Mouse (Mus musculus) kidney, postnatal 0 days (tissue): ENCODE data around the gene Cfap161. TPM values are rescaled to one million over a fixed set of nuclear protein-coding genes. Genes with fewer than 3 reads are reported as not detected.

Experiments used
- ATAC-seq: fragments of 200-750 bp; cut with Nextera tagmentation; replicated peaks from 2 replicates; pipeline ENCODE4 v1.8.0; 2017; ENCODE audit warnings: low read depth, moderate number of reproducible peaks, moderate TSS enrichment, moderate library complexity; ENCODE audit not compliant: low FRiP score
- DNase-seq: peaks from one replicate; pipeline ENCODE4 v3.0.0-alpha.2; 2016; ENCODE audit warnings: low spot score
- H3K27ac ChIP-seq: fragments of 300-500 bp; sonication (generic); 2 replicates; pipeline ENCODE4 v1.5.1; 2014; ENCODE audit warnings: mild to moderate bottlenecking
- H3K27me3 ChIP-seq: fragments of 300-500 bp; sonication (generic); 2 replicates; pipeline ENCODE4 v1.6.1; 2014; ENCODE audit warnings: low read length, mixed read lengths; ENCODE audit not compliant: insufficient read depth
- H3K36me3 ChIP-seq: fragments of 300-500 bp; sonication (generic); 2 replicates; pipeline ENCODE4 v1.6.1; 2014; ENCODE audit warnings: low read length, mixed read lengths; ENCODE audit not compliant: insufficient read depth
- H3K4me1 ChIP-seq: fragments of 300-500 bp; sonication (generic); replicated peaks from 2 replicates; pipeline ENCODE4 v1.6.1; 2014; ENCODE audit warnings: antibody characterized with exemption, low read length, mixed read lengths; ENCODE audit not compliant: insufficient read depth
- H3K4me2 ChIP-seq: fragments of 300-500 bp; sonication (generic); 2 replicates; pipeline ENCODE4 v1.6.1; 2014; ENCODE audit warnings: mild to moderate bottlenecking, low read length, moderate library complexity, mixed read lengths
- H3K4me3 ChIP-seq: fragments of 300-500 bp; sonication (generic); replicated peaks from 2 replicates; pipeline ENCODE4 v1.5.1; 2014; ENCODE audit warnings: low read depth, low read length
- H3K9ac ChIP-seq: fragments of 300-500 bp; sonication (generic); 2 replicates; pipeline ENCODE4 v1.6.1; 2014; ENCODE audit warnings: low read depth, low read length
- H3K9me3 ChIP-seq: fragments of 300-500 bp; sonication (generic); replicated peaks from 2 replicates; pipeline ENCODE4 v1.6.1; 2016; ENCODE audit warnings: low read length, inconsistent platforms, mixed read lengths
- CTCF ChIP-seq: IDR thresholded peaks from 2 replicates; pipeline ENCODE4 v1.5.1; 2016; ENCODE audit warnings: antibody characterized with exemption, low read depth, mild to moderate bottlenecking, moderate library complexity
- WGBS: fragments of 180-500 bp; shearing (Covaris S2); extraction: QIAGEN DNeasy Blood & Tissue Kit; methylation state at CpG from one replicate; pipeline ENCODE4 v1.1.7; 2014; 5-methylcytosine and 5-hydroxymethylcytosine counted together
- polyA plus RNA-seq: library from polyadenylated mRNA; unstranded; fragments of >200 nt; fragmentation: Nextera tagmentation; extraction: Ambion mirVana; gene quantifications from 2 replicates; pipeline ENCODE4 v1.2.1, GENCODE M21; 2015

Cfap161 gene
- polyA plus RNA-seq, 1 experiment from 2014 or later, result 0.34 TPM

DNA sequence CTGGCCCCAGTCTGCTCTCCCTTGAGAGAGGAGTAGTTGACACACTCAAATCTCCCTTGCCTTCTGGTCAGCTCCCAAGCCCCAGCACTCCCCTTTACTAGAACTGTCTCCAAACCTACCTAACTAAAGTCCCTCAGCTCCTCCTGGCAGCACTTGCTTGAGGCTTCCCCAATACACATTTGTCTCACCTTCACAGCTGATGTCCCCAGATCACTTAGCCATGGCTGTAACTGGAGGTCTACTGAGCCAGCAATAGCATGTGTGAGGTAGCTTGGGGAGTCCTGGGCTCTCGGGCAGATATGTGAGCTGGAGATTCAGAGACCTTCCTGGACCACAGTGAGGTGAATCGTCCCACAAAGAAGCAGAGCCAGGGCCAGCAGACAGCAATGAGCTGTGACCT, 16.2 kb downstream of the Cfap161 start:
- 73% methylated on average over 2 of the region's 2 CpGs for WGBS

DNA sequence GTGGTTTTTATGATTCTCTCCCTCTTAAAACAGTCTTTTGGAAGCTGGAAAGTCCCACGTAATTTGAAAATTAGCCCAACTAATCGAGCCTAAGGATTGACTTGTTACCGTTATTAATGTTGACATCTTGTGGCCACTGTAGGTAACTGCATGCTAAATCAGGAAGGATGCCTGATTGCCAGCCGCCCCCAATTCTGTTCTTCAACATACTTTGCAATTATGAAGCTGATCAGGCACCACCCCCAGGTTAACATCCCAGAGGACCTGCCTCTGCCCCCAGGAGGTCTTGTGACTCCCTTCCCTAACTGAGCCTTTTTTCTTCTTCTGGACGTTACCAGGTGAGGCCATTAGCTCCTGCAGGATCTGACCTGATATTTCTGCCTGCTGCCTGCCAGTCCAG, 20.0 kb downstream of the Cfap161 start:
- Histone ChIP-seq H3K27ac (no peak overlapping the region), H3K9ac (no peak overlapping the region), H3K27me3 (no peaks in the 10 kb centered on the region), H3K4me2 (no peak overlapping the region), H3K36me3 (no peaks in the 10 kb centered on the region), H3K4me3 (no peak overlapping the region), H3K4me1 (no peaks in the 10 kb centered on the region), H3K9me3 (no peaks in the 10 kb centered on the region)
- peak; percentile 66 for TF ChIP-seq CTCF
- ATAC-seq (no peak), DNase-seq (peak; percentile 77)
- WGBS, result 24% methylated on average over 5 of the region's 5 CpGs

More for the DNA sequence above, 16.2 kb downstream of the Cfap161 start:
- Histone ChIP-seq H3K4me2 (no peak overlapping the region), H3K36me3 (no peaks in the 10 kb centered on the region), H3K4me3 (no peak overlapping the region), H3K27ac (no peak overlapping the region), H3K27me3 (no peaks in the 10 kb centered on the region), H3K4me1 (no peaks in the 10 kb centered on the region), H3K9me3 (no peaks in the 10 kb centered on the region), H3K9ac (no peak overlapping the region)
- DNase-seq (no peak), ATAC-seq (no peak)
- TF ChIP-seq CTCF, result no peak

DNA sequence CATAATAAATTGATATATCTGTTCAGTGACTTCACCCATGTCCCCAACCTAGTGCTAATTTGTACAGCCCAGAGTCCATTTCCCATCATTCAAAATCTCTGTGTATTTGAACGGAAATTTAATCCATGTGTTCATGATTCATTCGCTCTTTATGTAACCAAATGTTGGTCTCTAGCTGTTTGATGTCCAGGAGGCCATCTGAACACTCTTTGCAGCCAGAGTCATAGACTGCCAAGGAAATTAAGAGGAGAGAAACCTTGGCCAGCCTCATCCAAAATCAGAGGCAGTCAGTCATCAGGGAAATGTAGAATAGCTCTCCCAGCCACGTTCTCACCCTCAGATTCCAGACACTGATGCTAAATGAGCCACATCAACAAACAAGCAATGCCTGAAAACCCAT, 31.0 kb downstream of the Cfap161 start:
- Histone ChIP-seq H3K27me3 (no peaks in the 10 kb centered on the region), H3K9me3 (no peaks in the 10 kb centered on the region), H3K27ac (no peak overlapping the region), H3K4me2 (no peak overlapping the region), H3K4me3 (no peak overlapping the region), H3K4me1 (no peaks in the 10 kb centered on the region), H3K9ac (no peak overlapping the region), H3K36me3 (no peaks in the 10 kb centered on the region)
- DNase-seq (no peak), ATAC-seq (no peak)
- WGBS, result 56% methylated on average over 3 of the region's 3 CpGs
- no peak for TF ChIP-seq CTCF

DNA sequence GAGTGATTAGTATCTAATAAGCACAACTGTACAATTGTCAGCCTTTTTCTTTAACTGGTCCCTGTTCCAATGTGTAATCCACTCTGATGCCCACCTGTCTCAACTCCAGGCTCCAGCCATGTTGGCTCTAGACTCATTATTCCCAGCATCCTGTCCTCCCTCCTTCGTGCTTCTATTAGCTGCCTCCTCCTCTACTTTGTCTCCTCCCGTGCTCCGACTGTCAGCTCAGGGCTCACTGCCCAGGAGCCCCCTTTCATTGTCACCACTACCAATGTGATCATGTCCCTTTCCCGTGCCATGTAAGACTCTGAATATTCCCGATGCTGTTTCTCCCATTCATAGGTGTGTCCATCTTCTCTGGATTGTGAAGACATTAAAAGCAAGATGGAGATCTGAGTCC, 32.3 kb downstream of the Cfap161 start:
- no peak overlapping the region for H3K4me2 ChIP-seq
- H3K9ac ChIP-seq, result no peak overlapping the region
- DNase-seq, result no peak
- no peaks in the 10 kb centered on the region for H3K4me1 ChIP-seq
- H3K9me3 ChIP-seq, result no peaks in the 10 kb centered on the region
- no peak for ATAC-seq
- no peak for TF ChIP-seq CTCF
- H3K4me3 ChIP-seq, result no peak overlapping the region
- H3K27ac ChIP-seq, result no peak overlapping the region
- H3K27me3 ChIP-seq, result no peaks in the 10 kb centered on the region
- WGBS, result 76% methylated on average over 5 of the region's 5 CpGs
- no peaks in the 10 kb centered on the region for H3K36me3 ChIP-seq

DNA sequence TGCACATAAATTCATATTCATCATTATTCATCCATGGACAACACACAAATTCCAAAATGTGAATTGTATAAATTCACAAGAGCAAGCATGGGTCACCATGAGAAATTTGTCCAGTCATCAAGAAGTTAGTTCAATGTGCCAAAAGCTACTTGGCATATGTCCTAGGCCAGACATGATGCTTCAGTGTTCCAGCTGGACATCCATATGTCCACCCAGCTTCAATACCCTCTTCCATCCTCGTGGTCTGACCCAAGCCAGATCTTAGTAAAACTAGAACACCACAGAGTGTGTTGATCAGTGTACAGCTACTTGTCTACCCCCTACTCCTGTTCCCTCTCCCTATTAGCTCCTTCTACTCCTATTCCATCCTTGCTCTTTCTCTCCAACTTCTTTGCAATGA, 43.6 kb downstream of the Cfap161 start:
- no peak overlapping the region for H3K4me2 ChIP-seq
- no peaks in the 10 kb centered on the region for H3K27me3 ChIP-seq
- H3K36me3 ChIP-seq, result no peaks in the 10 kb centered on the region
- no peak overlapping the region for H3K4me3 ChIP-seq
- H3K9ac ChIP-seq, result no peak overlapping the region
- DNase-seq, result no peak
- no peaks in the 10 kb centered on the region for H3K4me1 ChIP-seq
- no peaks in the 10 kb centered on the region for H3K9me3 ChIP-seq
- no peak overlapping the region for H3K27ac ChIP-seq
- WGBS, result 41% methylated on average over 1 of the region's 1 CpGs
- TF ChIP-seq CTCF, result no peak
- ATAC-seq, result no peak

DNA sequence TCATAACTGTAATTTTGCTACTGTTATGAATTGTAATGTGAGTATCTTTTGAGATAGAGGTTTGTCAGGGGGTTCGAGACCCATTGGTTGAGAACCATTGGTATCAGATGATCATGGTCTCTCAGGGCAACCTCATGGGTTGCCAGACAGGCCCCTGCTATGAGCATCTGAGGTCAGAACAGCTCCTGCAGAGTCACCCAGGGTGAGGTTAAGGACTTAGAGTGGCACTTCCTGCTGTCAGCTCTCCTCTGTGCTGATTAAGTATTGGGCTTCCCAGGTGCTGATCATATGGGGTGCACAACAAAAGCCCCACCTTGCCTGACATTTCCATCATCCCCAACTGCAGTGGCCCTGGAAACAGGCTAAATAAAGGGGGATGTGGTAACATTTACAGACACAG, 46.3 kb downstream of the Cfap161 start:
- H3K9me3 ChIP-seq, result no peaks in the 10 kb centered on the region
- no peak overlapping the region for H3K27ac ChIP-seq
- H3K4me3 ChIP-seq, result no peak overlapping the region
- ATAC-seq (no peak), DNase-seq (no peak)
- 83% methylated on average over 1 of the region's 1 CpGs for WGBS
- H3K27me3 ChIP-seq, result no peaks in the 10 kb centered on the region
- no peak overlapping the region for H3K9ac ChIP-seq
- H3K4me2 ChIP-seq, result no peak overlapping the region
- no peak for TF ChIP-seq CTCF
- no peaks in the 10 kb centered on the region for H3K36me3 ChIP-seq
- H3K4me1 ChIP-seq, result no peaks in the 10 kb centered on the region

DNA sequence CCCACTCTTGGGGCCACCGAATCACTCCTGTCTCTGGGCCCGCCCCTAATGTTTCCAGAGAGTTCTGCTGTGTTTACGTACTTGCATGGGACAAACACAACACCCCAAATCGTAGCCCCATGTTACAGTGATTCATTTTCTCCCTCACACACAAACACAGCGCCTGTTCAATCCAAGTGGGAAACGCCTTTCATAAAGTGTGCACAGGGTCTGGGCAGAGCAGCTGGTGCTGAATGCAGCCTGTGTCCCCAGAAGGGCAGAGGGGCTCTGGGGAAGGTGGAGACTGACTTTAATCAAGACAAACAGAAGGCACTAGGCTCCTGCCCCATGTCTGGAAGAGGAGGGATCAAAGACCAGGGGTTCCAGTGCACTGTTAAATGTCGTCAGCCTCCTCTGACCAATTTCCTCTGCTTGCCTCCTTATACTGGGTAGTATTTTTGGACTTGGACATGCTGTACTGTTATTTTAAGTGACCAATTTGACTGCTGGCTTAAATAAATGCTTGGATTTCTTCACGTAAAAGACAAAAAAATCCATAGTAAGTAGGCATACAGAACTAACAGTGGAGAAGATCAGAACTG, 48.5 kb downstream of the Cfap161 start:
- Histone ChIP-seq H3K9ac (no peak overlapping the region), H3K4me3 (no peak overlapping the region), H3K36me3 (no peaks in the 10 kb centered on the region), H3K4me1 (no peaks in the 10 kb centered on the region), H3K27me3 (no peaks in the 10 kb centered on the region), H3K9me3 (no peaks in the 10 kb centered on the region), H3K27ac (no peak overlapping the region), H3K4me2 (peak overlapping the region; percentile 21; the same call in 1 of the 2 replicates)
- no peak for TF ChIP-seq CTCF
- WGBS, result 58% methylated on average over 8 of the region's 8 CpGs
- DNase-seq, result no peak
- no peak for ATAC-seq
